ENCODE assay signal across 27 mouse cellular contexts in genomic region chr3:146474428-146474827, GRCm38 (mm10). TPM values are rescaled to one million over a fixed set of nuclear protein-coding genes. Genes with fewer than 3 reads are reported as not detected.
A peak's percentile ranks its signal among the peaks of the same experiment; 100 is the strongest.
DNase-seq lines count a peak whose midpoint lies in the region; ATAC-seq and TF ChIP-seq lines count a peak whose summit lies in the region.
"Had no signal": no experiment of that assay in that cellular context is flagged by ENCODE, and none has a peak within 500 bp of the region (broad histone marks: within the 10 kb centered on the region; RNA-seq: fewer than 3 reads in every experiment).

No protein-coding gene starts in this region.

- no peak for ATAC-seq in kidney, embryonic 15.5 days (replicated peaks; ENCODE audit: low FRiP score)
- ATAC-seq: forebrain, embryonic 16.5 days had no signal

- TF ChIP-seq CTCF in kidney, adult 2 months (conservative IDR thresholded peaks at IDR 0.05; ENCODE audit: insufficient read depth, insufficient read length, low read depth, low read length) = no peak
- no peak for TF ChIP-seq CTCF in CH12.LX (conservative IDR thresholded peaks at IDR 0.05 in 1 of 2, IDR thresholded peaks at IDR 0.05 in 1 of 2; ENCODE audit: low read depth in 2 of 2, low read length in 2 of 2)
- TF ChIP-seq CTCF in embryonic fibroblast, embryonic 13.5 days (IDR thresholded peaks at IDR 0.05; ENCODE audit: borderline replicate concordance, insufficient read depth, low read length) = no peak

- no peak overlapping the region for H3K4me2 ChIP-seq in kidney, embryonic 15.5 days
- H3K4me2 ChIP-seq in CH12.LX (ENCODE audit: insufficient read depth, low read depth, poor library complexity, severe bottlenecking) = no peak overlapping the region
- H3K4me2 ChIP-seq: embryonic facial prominence, embryonic 12.5 days; embryonic facial prominence, embryonic 15.5 days; forebrain, embryonic 12.5 days; heart, embryonic 13.5 days; hindbrain, embryonic 15.5 days had no signal

- in situ Hi-C loops in CH12.LX (cut with MboI; ENCODE audit: low pct_ligation_motif_present, low pct_unique_long_range_greater_than_20kb, low sequenced_read_pairs) = no loop called here

- no peak overlapping the region for H3K4me3 ChIP-seq in kidney, adult 2 months (ENCODE audit: insufficient read depth, low read depth, low read length)
- no peak overlapping the region for H3K4me3 ChIP-seq in kidney, embryonic 15.5 days (replicated peaks)
- no peak overlapping the region for H3K4me3 ChIP-seq in CH12.LX (replicated peaks in 1 of 3; ENCODE audit: low read depth in 2 of 3, low read length in 2 of 3, poor library complexity in 1 of 3)
- H3K4me3 ChIP-seq in embryonic fibroblast, embryonic 13.5 days (ENCODE audit: insufficient read depth, low read length) = no peak overlapping the region
- H3K4me3 ChIP-seq: embryonic facial prominence, embryonic 12.5 days; embryonic facial prominence, embryonic 15.5 days; erythroblast, embryonic 14.5 days; forebrain, embryonic 12.5 days; heart, adult 2 months; heart, embryonic 10.5 days; heart, embryonic 13.5 days; hindbrain, embryonic 15.5 days had no signal

- TF ChIP-seq RAD21 in CH12.LX (IDR thresholded peaks at IDR 0.05; ENCODE audit: low read depth, low read length) = no peak

- peak; percentile 68 for DNase-seq in kidney, adult 2 months
- DNase-seq in kidney, postnatal 36 days = peak; percentile 36 to 42
- no peak for DNase-seq in kidney, postnatal 10 days
- DNase-seq in CH12.LX (ENCODE audit: extremely low read depth) (peak; percentile 51), MN1 (ENCODE audit: low spot score) (no peak)
- no peak for DNase-seq in urinary bladder, postnatal 4 days (ENCODE audit: low spot score in 2 of 2)
- DNase-seq: adrenal gland, postnatal 14 days; B cell, adult 2 months; cerebellum, adult 11 months; cerebellum, adult 2 months; cerebellum, adult 9-11 months; cerebellum, postnatal 25 days; gastrocnemius, postnatal 10 days; gastrocnemius, postnatal 36 days; heart, adult 2 months; heart, postnatal 14 days; heart, postnatal 4 days had no signal

- TF ChIP-seq POLR2A in kidney, adult 2 months (IDR thresholded peaks at IDR 0.05; ENCODE audit: low read depth, low read length) = no peak
- TF ChIP-seq POLR2A in CH12.LX (IDR thresholded peaks at IDR 0.05; ENCODE audit: low read depth, low read length) = no peak
- TF ChIP-seq POLR2A in embryonic fibroblast, embryonic 13.5 days (IDR thresholded peaks at IDR 0.05; ENCODE audit: low read depth, low read length) = no peak

- H3K4me1 ChIP-seq in kidney, adult 2 months (ENCODE audit: control insufficient read depth, insufficient read depth, low read length) = no peaks in the 10 kb centered on the region
- no peaks in the 10 kb centered on the region for H3K4me1 ChIP-seq in kidney, embryonic 15.5 days
- H3K4me1 ChIP-seq in CH12.LX (ENCODE audit: control insufficient read depth in 1 of 2, insufficient read depth in 2 of 2) = peaks cover 0 to 9% of the 10 kb centered on the region in 2 experiments; a peak in 2 of 4 replicates
- H3K4me1 ChIP-seq in embryonic fibroblast, embryonic 13.5 days (ENCODE audit: control insufficient read depth, insufficient read depth, low read length) = peaks cover 7% of the 10 kb centered on the region
- H3K4me1 ChIP-seq: embryonic facial prominence, embryonic 12.5 days; embryonic facial prominence, embryonic 15.5 days; forebrain, embryonic 12.5 days; hindbrain, embryonic 15.5 days had no signal

- WGBS in kidney, adult 2 months = 63% methylated on average over 3 of the region's 3 CpGs
- 83% methylated on average over 3 of the region's 3 CpGs for WGBS in kidney, embryonic 15.5 days

- 0 out of 2 replicates have a peak overlapping the region, but pooled peaks have one; percentile 16 for H3K27ac ChIP-seq in kidney, adult 2 months (ENCODE audit: insufficient read depth, low read depth, low read length)
- H3K27ac ChIP-seq in kidney, embryonic 15.5 days = no peak overlapping the region
- H3K27ac ChIP-seq in CH12.LX (ENCODE audit: insufficient read depth, low read depth) = no peak overlapping the region
- H3K27ac ChIP-seq in embryonic fibroblast, embryonic 13.5 days (ENCODE audit: insufficient read depth, low read length) = peak overlapping the region; percentile 93
- H3K27ac ChIP-seq: embryonic facial prominence, embryonic 12.5 days; embryonic facial prominence, embryonic 15.5 days; forebrain, embryonic 12.5 days; heart, adult 2 months; heart, embryonic 10.5 days; heart, embryonic 13.5 days; hindbrain, embryonic 15.5 days had no signal

- TF ChIP-seq EP300 in CH12.LX (IDR thresholded peaks at IDR 0.05; ENCODE audit: low read length) = peak; percentile 21; the same call in 1 of the 2 replicates

- H3K9ac ChIP-seq in kidney, embryonic 15.5 days = no peak overlapping the region
- H3K9ac ChIP-seq in CH12.LX (ENCODE audit: insufficient read depth, low read depth) = no peak overlapping the region
- H3K9ac ChIP-seq: embryonic facial prominence, embryonic 12.5 days; embryonic facial prominence, embryonic 15.5 days; forebrain, embryonic 12.5 days; heart, embryonic 13.5 days; hindbrain, embryonic 15.5 days had no signal

- H3K79me2 ChIP-seq in CH12.LX (replicated peaks; ENCODE audit: control insufficient read depth, extremely low read depth, insufficient read depth, poor library complexity, severe bottlenecking) = no peaks in the 10 kb centered on the region

- H3K27me3 ChIP-seq in kidney, adult 2 months (replicated peaks; ENCODE audit: control insufficient read depth, insufficient read depth, low read length) = no peaks in the 10 kb centered on the region
- H3K27me3 ChIP-seq in kidney, embryonic 15.5 days = no peaks in the 10 kb centered on the region
- H3K27me3 ChIP-seq in CH12.LX (replicated peaks) = no peaks in the 10 kb centered on the region
- H3K27me3 ChIP-seq: embryonic facial prominence, embryonic 12.5 days; embryonic facial prominence, embryonic 15.5 days; forebrain, embryonic 12.5 days; heart, embryonic 13.5 days; hindbrain, embryonic 15.5 days had no signal

- dilution Hi-C loops in CH12.LX (cut with MboI; ENCODE audit: extremely low pct_ligation_motif_present, extremely low pct_unique_long_range_greater_than_20kb, low sequenced_read_pairs) = no loop called here

- H3K36me3 ChIP-seq in kidney, adult 2 months (ENCODE audit: control insufficient read depth, insufficient read depth, low read length) = no peaks in the 10 kb centered on the region
- H3K36me3 ChIP-seq in kidney, embryonic 15.5 days = no peaks in the 10 kb centered on the region
- no peaks in the 10 kb centered on the region for H3K36me3 ChIP-seq in CH12.LX (replicated peaks in 1 of 2; ENCODE audit: control insufficient read depth in 1 of 2, insufficient read depth in 1 of 2, low read length in 1 of 2)
- H3K36me3 ChIP-seq: embryonic facial prominence, embryonic 12.5 days; embryonic facial prominence, embryonic 15.5 days; forebrain, embryonic 12.5 days; heart, embryonic 10.5 days; heart, embryonic 13.5 days; hindbrain, embryonic 15.5 days had no signal

- no peaks in the 10 kb centered on the region for H3K9me3 ChIP-seq in kidney, embryonic 15.5 days (replicated peaks)
- H3K9me3 ChIP-seq in CH12.LX (replicated peaks; ENCODE audit: low read length) = peaks cover 2% of the 10 kb centered on the region
- H3K9me3 ChIP-seq: embryonic facial prominence, embryonic 12.5 days; embryonic facial prominence, embryonic 15.5 days; forebrain, embryonic 12.5 days; heart, embryonic 10.5 days; heart, embryonic 13.5 days; hindbrain, embryonic 15.5 days had no signal

TF ChIP-seq in CH12.LX, 34 proteins besides CTCF, POLR2A, EP300 and RAD21 (continues in another document):
- TF ChIP-seq POLR2AphosphoS2 (IDR thresholded peaks at IDR 0.05; ENCODE audit: low read depth, low read length) = no peak
- no peak for TF ChIP-seq RCOR1 (conservative IDR thresholded peaks at IDR 0.05; ENCODE audit: low read depth, low read length)
- no peak for TF ChIP-seq MAZ (IDR thresholded peaks at IDR 0.05; ENCODE audit: low read depth, low read length)
- TF ChIP-seq PAX5 (IDR thresholded peaks at IDR 0.05; ENCODE audit: low read length) = no peak
- no peak for TF ChIP-seq ZMIZ1 (IDR thresholded peaks at IDR 0.05; ENCODE audit: low read depth, low read length)
- TF ChIP-seq MYC (IDR thresholded peaks at IDR 0.05; ENCODE audit: low read depth, low read length) = no peak
- no peak for TF ChIP-seq SMC3 (IDR thresholded peaks at IDR 0.05; ENCODE audit: low read depth, low read length)
- no peak for TF ChIP-seq KAT2A (IDR thresholded peaks at IDR 0.05; ENCODE audit: insufficient replicate concordance, low read length)
- TF ChIP-seq ETS1 (conservative IDR thresholded peaks at IDR 0.05; ENCODE audit: low read depth, low read length) = no peak

RNA-seq across cellular contexts. Expression of gene Ctbs, which starts 24.8 kb away (rescaled TPM):
- 10.5 and 10.7 TPM in 2 replicates for polyA plus RNA-seq in kidney, adult 2 months (2012; rRNA removed)
- 12.2 and 12.9 TPM in 2 replicates for polyA plus RNA-seq in kidney, embryonic 15.5 days (2015; fragmentation: Nextera tagmentation; extraction: Ambion mirVana)
- total RNA-seq in CH12.LX (2012; rRNA removed) (17.1 and 21.4 TPM in 2 replicates), CH12.LX (2014; rRNA removed) (48.8 and 56.9 TPM in 2 replicates)
- 26.5 and 33.5 TPM in 2 replicates for polyA plus RNA-seq in CH12.LX (2012; ENCODE audit: insufficient read length, low read depth)
- 13.6 and 18.5 TPM in 2 replicates for polyA plus RNA-seq in embryonic fibroblast, embryonic 13.5 days (2011; ENCODE audit: insufficient read length, low read depth, missing spikeins)

RNA-seq across cellular contexts. Expression of gene Spata1, which starts 25.1 kb away (rescaled TPM):
- polyA plus RNA-seq in kidney, adult 2 months (2012; rRNA removed) = 0.79 and 0.89 TPM in 2 replicates
- 5.9 and 6.5 TPM in 2 replicates for polyA plus RNA-seq in kidney, embryonic 15.5 days (2015; fragmentation: Nextera tagmentation; extraction: Ambion mirVana)
- total RNA-seq in CH12.LX (2012; rRNA removed) (1.3 and 2.0 TPM in 2 replicates), CH12.LX (2014; rRNA removed) (1.4 and 1.8 TPM in 2 replicates)
- 2.6 and 2.9 TPM in 2 replicates for polyA plus RNA-seq in CH12.LX (2012; ENCODE audit: insufficient read length, low read depth)
- 4.6 and 6.1 TPM in 2 replicates for polyA plus RNA-seq in embryonic fibroblast, embryonic 13.5 days (2011; ENCODE audit: insufficient read length, low read depth, missing spikeins)
- polyA plus RNA-seq: erythroblast, embryonic 14.5 days had no signal

RNA-seq across cellular contexts. Expression of gene Gng5, which starts 25.2 kb away (rescaled TPM):
- 567 and 600 TPM in 2 replicates for polyA plus RNA-seq in kidney, adult 2 months (2012; rRNA removed)
- polyA plus RNA-seq in kidney, embryonic 15.5 days (2015; fragmentation: Nextera tagmentation; extraction: Ambion mirVana) = 951 and 1,101 TPM in 2 replicates
- total RNA-seq in CH12.LX (2012; rRNA removed) = 397 and 398 TPM in 2 replicates
- total RNA-seq in CH12.LX (2014; rRNA removed) = 630 and 677 TPM in 2 replicates
- 447 and 603 TPM in 2 replicates for polyA plus RNA-seq in CH12.LX (2012; ENCODE audit: insufficient read length, low read depth)
- 303 and 362 TPM in 2 replicates for polyA plus RNA-seq in embryonic fibroblast, embryonic 13.5 days (2011; ENCODE audit: insufficient read length, low read depth, missing spikeins)

RNA-seq across cellular contexts. Expression of gene Rpf1, which starts 46.8 kb away (rescaled TPM):
- polyA plus RNA-seq in kidney, adult 2 months (2012; rRNA removed) = 9.9 and 13.6 TPM in 2 replicates
- 60.3 and 64.3 TPM in 2 replicates for polyA plus RNA-seq in kidney, embryonic 15.5 days (2015; fragmentation: Nextera tagmentation; extraction: Ambion mirVana)
- total RNA-seq in CH12.LX (2012; rRNA removed) (100 and 121 TPM in 2 replicates), CH12.LX (2014; rRNA removed) (262 and 300 TPM in 2 replicates)
- 185 and 207 TPM in 2 replicates for polyA plus RNA-seq in CH12.LX (2012; ENCODE audit: insufficient read length, low read depth)
- 27.2 and 33.7 TPM in 2 replicates for polyA plus RNA-seq in embryonic fibroblast, embryonic 13.5 days (2011; ENCODE audit: insufficient read length, low read depth, missing spikeins)

Comparison
In these comparisons a context has a peak if more than half of its experiments do, and no peak if none do; other contexts are left out.
1. DNase-seq: peak in kidney, adult 2 months (single experiment), kidney, postnatal 36 days (2 of 2) and CH12.LX (single experiment); none in kidney, postnatal 10 days (single experiment), urinary bladder, postnatal 4 days (0 of 2) and MN1 (single experiment).
2. H3K27ac ChIP-seq: peak in kidney, adult 2 months (single experiment) and embryonic fibroblast, embryonic 13.5 days (single experiment); none in kidney, embryonic 15.5 days (single experiment) and CH12.LX (single experiment).